Mouse (Mus musculus) cerebellum, adult 2 months (tissue): ENCODE measurements around the gene Golga4.

Experiments used
- CTCF ChIP-seq: fragments of 200-500 bp; IDR thresholded peaks from 2 replicates; pipeline ENCODE4 v1.5.1; 2011; ENCODE audit warnings: low read depth, mild to moderate bottlenecking, control low read depth, low read length, moderate library complexity, borderline replicate concordance; ENCODE audit not compliant: insufficient read depth
- POLR2A ChIP-seq: fragments of 200-500 bp; IDR thresholded peaks from 2 replicates; pipeline ENCODE4 v1.6.1; 2011; ENCODE audit warnings: low read length, control low read depth, borderline replicate concordance; ENCODE audit not compliant: insufficient read depth

GRCm38 (mm10) chr9:118541851-118542250, 35.8 kb downstream of the Golga4 start:
- TF ChIP-seq POLR2A (no peak), CTCF (no peak)
